Mouse (Mus musculus) kidney, adult 2 months (tissue): ENCODE results near the gene Bricd5.

Experiments
- CTCF ChIP-seq: fragments of 200-500 bp; conservative IDR thresholded peaks from 2 replicates; pipeline ENCODE4 v1.5.1; 2011; ENCODE audit warnings: low read depth, mild to moderate bottlenecking, control low read depth, low read length, moderate library complexity, mixed read lengths; ENCODE audit not compliant: insufficient read depth, insufficient read length
- POLR2A ChIP-seq: fragments of 200-500 bp; IDR thresholded peaks from one replicate; pipeline ENCODE4 v1.6.1; 2011; ENCODE audit warnings: low read depth, low read length, control low read depth

DNA sequence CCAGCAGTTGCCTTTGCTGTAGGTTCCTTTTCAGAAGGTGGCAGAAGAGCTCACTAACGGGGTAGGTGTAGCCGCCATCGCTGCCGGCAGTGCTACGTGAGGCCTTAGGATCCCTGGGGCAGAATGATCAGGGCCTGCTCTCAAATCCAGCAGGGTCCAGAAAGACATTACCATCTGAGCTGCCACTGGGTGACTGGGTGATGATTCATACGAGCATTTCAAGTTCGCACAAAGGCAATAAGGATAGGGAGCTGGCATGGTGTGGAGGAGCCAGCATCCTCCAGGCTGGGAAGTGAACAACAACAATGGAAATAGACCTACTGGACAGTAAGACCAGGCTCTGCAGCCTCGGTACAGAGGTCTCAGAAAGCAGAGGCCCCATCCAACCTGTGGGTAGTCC is 33.3 kb upstream of the Bricd5 start:
- no peak for TF ChIP-seq POLR2A
- TF ChIP-seq CTCF, result no peak
